Mouse (Mus musculus) retina, adult 2 months (tissue): ENCODE data around the gene Rap2a.

ENCODE experiments used
- DNase-seq: peaks from one replicate; pipeline ENCODE4 v3.0.0-alpha.2; 2012; ENCODE audit warnings: low read depth, low spot score

Rap2a gene

DNA sequence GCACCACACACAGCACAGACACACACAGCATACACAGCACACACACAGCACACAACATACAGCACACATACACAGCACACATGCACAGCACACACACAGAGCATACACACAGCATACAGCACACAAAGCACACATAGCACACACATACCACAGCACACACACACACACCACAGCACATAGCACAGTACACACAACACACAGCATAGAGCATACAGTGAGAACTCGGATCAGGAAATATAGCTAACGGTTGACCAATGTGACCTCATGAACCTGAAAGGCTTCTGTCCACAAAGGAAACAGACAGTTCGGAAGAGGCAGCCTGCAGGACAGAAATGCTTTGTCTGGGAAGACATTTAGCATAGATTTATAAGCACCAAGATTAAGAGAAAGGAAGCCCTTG lies 61.4 kb downstream of the Rap2a start:
- no peak for DNase-seq

DNA sequence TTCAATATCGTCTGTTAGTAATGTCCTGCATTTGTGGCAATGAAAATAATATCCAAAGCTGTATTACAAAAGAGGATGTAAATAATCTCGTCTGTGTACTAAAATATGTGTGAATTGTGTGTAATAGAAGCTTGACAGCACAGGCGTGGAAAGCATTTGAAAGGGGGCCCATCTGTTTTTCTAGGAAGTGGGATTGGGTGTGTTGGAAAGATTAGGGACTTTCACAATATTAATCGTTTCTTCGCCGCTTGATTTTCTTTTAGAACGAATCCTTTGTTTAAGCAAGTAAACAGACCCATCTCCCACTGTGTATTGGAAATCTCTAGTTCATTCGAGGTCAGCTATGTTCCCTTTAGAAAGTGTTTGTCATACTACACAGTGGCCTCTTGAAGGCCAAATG lies 64.2 kb downstream of the Rap2a start:
- DNase-seq = no peak

DNA sequence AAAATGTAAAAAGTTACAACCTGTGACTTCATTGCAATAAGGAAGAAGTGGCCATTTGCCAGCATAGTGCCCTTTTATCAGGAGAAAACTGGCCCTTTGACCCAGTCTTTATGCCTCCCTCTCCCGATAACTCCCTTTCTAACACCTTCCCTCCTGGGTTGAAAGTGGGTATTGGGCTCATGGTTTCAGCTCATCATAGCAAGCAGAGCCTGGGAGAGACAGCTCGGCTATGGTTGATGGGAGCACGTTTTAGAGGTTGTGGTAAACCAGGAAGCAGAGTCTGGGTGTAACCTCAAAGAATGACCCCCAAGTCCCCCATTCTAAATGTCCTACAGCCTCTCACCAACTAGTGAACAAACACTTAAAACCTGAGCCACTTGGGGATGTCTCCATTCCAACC lies 64.7 kb downstream of the Rap2a start:
- no peak for DNase-seq

DNA sequence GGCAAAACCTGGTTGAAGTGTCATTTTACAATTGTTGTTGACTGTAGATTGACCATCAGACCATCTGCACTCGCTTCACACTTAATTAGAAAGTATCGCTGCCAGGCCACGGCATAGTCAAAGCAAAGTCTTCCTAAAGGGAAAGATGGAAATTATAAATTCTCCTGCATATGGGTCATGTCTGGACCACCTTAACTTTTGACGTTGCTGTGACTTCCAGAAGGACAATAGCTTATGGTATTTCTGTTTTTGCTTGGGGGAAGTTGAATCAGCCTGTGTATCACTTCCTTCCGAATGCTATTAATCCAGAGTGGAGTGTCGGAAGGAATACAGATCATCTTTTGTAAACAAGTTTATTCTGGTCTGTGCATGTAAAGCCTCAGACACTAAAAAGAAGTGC lies 65.6 kb downstream of the Rap2a start:
- no peak for DNase-seq

DNA sequence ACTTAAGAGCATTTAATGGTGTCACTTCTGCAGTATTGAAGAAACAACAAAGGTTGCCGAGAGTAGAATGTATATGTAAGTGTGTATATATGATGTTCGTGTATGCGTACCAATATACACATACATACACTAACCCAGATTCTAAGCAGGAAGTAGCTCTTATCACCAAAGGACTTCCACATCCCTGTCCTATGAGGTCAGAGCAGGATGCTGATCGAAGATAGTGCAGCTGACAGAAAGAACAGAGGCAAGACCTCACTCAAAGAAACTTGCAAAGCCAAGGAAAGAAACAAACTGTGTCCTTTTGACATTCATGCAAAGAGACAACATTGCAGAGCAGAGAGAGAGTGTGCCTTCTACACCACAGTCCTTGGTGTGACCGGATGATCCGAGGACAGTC lies 66.3 kb downstream of the Rap2a start:
- no peak for DNase-seq

DNA sequence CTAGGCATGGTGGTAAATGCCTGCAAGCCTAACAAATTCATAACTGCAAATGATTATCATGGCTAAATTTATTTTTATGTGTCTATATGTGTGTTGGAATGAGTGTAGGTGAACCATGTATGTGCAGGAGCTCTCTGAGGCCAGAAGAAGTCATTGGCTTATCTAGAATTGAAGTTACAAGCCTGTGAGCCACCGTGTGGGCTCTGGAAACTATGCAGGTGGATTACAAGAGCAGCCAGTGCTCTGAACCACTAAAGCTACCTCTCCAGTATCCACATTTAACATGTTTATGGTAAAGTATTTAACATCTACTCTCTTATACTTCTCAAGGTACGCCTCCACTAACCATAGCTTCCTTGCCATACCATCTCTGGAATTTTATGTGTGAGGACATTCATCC lies 66.7 kb downstream of the Rap2a start:
- DNase-seq = no peak
